Mouse (Mus musculus): ENCODE results near the gene Hc.

- TF ChIP-seq CTCF (conservative IDR thresholded peaks at IDR 0.05 in 1 of 2, IDR thresholded peaks at IDR 0.05 in 1 of 2; ENCODE audit: low read depth in 2 of 2, low read length in 2 of 2) (no peak), ZNF384 (IDR thresholded peaks at IDR 0.05; ENCODE audit: low read depth, low read length) (no peak), JUND (conservative IDR thresholded peaks at IDR 0.05; ENCODE audit: low read depth, low read length) (no peak), MYC (IDR thresholded peaks at IDR 0.05; ENCODE audit: low read depth, low read length) (no peak), MEF2A (IDR thresholded peaks at IDR 0.05; ENCODE audit: borderline replicate concordance, low read depth, low read length) (no peak), POLR2A (IDR thresholded peaks at IDR 0.05; ENCODE audit: low read depth, low read length) (no peak), HCFC1 (IDR thresholded peaks at IDR 0.05; ENCODE audit: low read depth, low read length) (no peak), MAFK (IDR thresholded peaks at IDR 0.05; ENCODE audit: insufficient replicate concordance, low read length) (no peak), MAZ (IDR thresholded peaks at IDR 0.05; ENCODE audit: low read depth, low read length) (no peak), CHD2 (IDR thresholded peaks at IDR 0.05; ENCODE audit: low read length) (no peak), MAX (IDR thresholded peaks at IDR 0.05; ENCODE audit: low read length) (no peak), NRF1 (IDR thresholded peaks at IDR 0.05; ENCODE audit: low read depth, low read length) (no peak)
Observed at GRCm38 (mm10) chr2:34992729-34993695, 68.2 kb downstream of the Hc start.
